Mouse (Mus musculus) embryonic facial prominence, embryonic 12.5 days (tissue): ENCODE results near the gene Mapk8. TPM values are rescaled to one million over a fixed set of nuclear protein-coding genes. Genes with fewer than 3 reads are reported as not detected.

ENCODE experiments used
- ATAC-seq: fragments of 200-750 bp; cut with Nextera tagmentation; 2 replicates; pipeline ENCODE4 v1.8.0; 2017; ENCODE audit not compliant: insufficient number of reproducible peaks, insufficient read depth, low FRiP score, low TSS enrichment
- H3K27ac ChIP-seq: fragments of 300-500 bp; sonication (generic); 2 replicates; pipeline ENCODE4 v1.5.1; 2016; ENCODE audit warnings: mild to moderate bottlenecking
- H3K27me3 ChIP-seq: fragments of 300-500 bp; sonication (generic); 2 replicates; pipeline ENCODE4 v1.6.1; 2016; ENCODE audit warnings: mild to moderate bottlenecking, moderate library complexity
- H3K36me3 ChIP-seq: fragments of 300-500 bp; sonication (generic); 2 replicates; pipeline ENCODE4 v1.6.1; 2016; ENCODE audit warnings: mild to moderate bottlenecking
- H3K4me1 ChIP-seq: fragments of 300-500 bp; sonication (generic); 2 replicates; pipeline ENCODE4 v1.6.1; 2016
- H3K4me2 ChIP-seq: fragments of 300-500 bp; sonication (generic); replicated peaks from 2 replicates; pipeline ENCODE4 v1.6.1; 2016; ENCODE audit warnings: mild to moderate bottlenecking, moderate library complexity
- H3K4me3 ChIP-seq: fragments of 300-500 bp; sonication (generic); 2 replicates; pipeline ENCODE4 v1.5.1; 2016; ENCODE audit warnings: mild to moderate bottlenecking
- H3K9ac ChIP-seq: fragments of 300-500 bp; sonication (generic); 2 replicates; pipeline ENCODE4 v1.6.1; 2016; ENCODE audit warnings: mild to moderate bottlenecking, moderate library complexity
- H3K9me3 ChIP-seq: fragments of 300-500 bp; sonication (generic); 2 replicates; pipeline ENCODE4 v1.6.1; 2016; ENCODE audit warnings: mild to moderate bottlenecking, moderate library complexity
- WGBS: fragments of 180-500 bp; shearing (Covaris S2); methylation state at CpG from one replicate; pipeline ENCODE4 v1.1.7; 2016; 5-methylcytosine and 5-hydroxymethylcytosine counted together
- polyA plus RNA-seq: library from polyadenylated mRNA; unstranded; fragments of >200 nt; fragmentation: Nextera tagmentation; extraction: Ambion mirVana; gene quantifications from 2 replicates; pipeline ENCODE4 v1.2.1, GENCODE M21; 2016

Mapk8 gene
- polyA plus RNA-seq, 1 experiment from 2014 or later, result 24.4 TPM

GRCm38 (mm10) chr14:33343131-33343725, 103.7 kb downstream of the Mapk8 start:
- no peaks in the 10 kb centered on the region for H3K9me3 ChIP-seq
- no peak overlapping the region for H3K9ac ChIP-seq
- 88% methylated on average over 14 of the region's 14 CpGs for WGBS
- 0 out of 2 replicates have a peak, but pooled peaks cover 5% of the 10 kb centered on the region for H3K27me3 ChIP-seq
- no peak overlapping the region for H3K27ac ChIP-seq
- no peak overlapping the region for H3K4me2 ChIP-seq
- no peaks in the 10 kb centered on the region for H3K36me3 ChIP-seq
- no peak overlapping the region for H3K4me3 ChIP-seq
- H3K4me1 ChIP-seq, result no peaks in the 10 kb centered on the region
- no peak for ATAC-seq

GRCm38 (mm10) chr14:33338684-33339083, 108.3 kb downstream of the Mapk8 start:
- ATAC-seq, result no peak
- 69% methylated on average over 5 of the region's 5 CpGs for WGBS
- Histone ChIP-seq H3K4me1 (no peaks in the 10 kb centered on the region), H3K9ac (no peak overlapping the region), H3K27me3 (no peaks in the 10 kb centered on the region), H3K4me3 (no peak overlapping the region), H3K27ac (no peak overlapping the region), H3K9me3 (no peaks in the 10 kb centered on the region), H3K36me3 (no peaks in the 10 kb centered on the region), H3K4me2 (no peak overlapping the region)

DNA sequence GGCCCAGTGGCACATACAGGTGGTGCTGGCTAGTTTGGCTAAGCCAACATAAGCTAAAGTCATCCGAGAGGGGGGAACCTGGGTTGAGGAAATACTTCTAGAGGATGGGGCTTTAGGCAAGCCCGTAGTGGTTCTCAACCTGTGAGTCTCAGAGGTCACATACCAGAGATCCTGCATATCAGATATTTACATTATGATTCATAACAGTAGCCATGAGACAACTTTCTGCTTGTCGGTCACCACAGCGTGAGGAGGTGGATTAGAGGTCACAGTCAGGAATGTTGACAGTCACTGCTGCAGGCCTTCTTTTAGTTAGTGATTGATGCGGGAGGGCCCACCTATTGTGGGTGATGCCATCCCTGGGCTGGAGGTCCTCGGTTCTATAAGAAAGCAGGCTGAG, 111.2 kb downstream of the Mapk8 start:
- Histone ChIP-seq H3K9ac (no peak overlapping the region), H3K27me3 (no peaks in the 10 kb centered on the region), H3K27ac (no peak overlapping the region), H3K4me2 (no peak overlapping the region), H3K9me3 (no peaks in the 10 kb centered on the region), H3K4me1 (no peaks in the 10 kb centered on the region), H3K36me3 (no peaks in the 10 kb centered on the region), H3K4me3 (no peak overlapping the region)
- 69% methylated on average over 6 of the region's 6 CpGs for WGBS
- ATAC-seq, result no peak

DNA sequence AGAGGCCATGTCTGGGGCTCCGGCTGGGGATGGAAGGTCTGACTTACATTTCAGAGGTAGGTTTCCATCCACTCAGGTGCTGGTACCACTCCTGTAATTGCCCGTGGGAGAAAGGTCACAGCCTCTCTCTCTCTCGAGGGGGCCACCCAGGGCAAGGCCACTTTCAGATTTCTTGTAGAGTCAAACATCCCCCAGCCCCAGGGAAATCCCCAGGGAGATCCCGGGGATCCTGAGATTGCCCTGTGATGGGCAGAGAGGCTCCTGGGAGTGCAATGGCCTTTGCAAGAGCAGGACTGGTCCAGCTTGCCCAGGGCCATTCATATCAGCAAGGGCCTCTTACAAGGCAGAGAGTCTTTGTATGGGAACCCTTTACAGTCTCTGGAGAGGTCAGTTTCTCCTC, 112.6 kb downstream of the Mapk8 start:
- no peak for ATAC-seq
- no peak overlapping the region for H3K9ac ChIP-seq
- H3K27me3 ChIP-seq, result no peaks in the 10 kb centered on the region
- no peak overlapping the region for H3K4me2 ChIP-seq
- no peak overlapping the region for H3K4me3 ChIP-seq
- H3K27ac ChIP-seq, result no peak overlapping the region
- no peaks in the 10 kb centered on the region for H3K36me3 ChIP-seq
- WGBS, result 72% methylated on average over 4 of the region's 4 CpGs
- H3K4me1 ChIP-seq, result no peaks in the 10 kb centered on the region
- H3K9me3 ChIP-seq, result no peaks in the 10 kb centered on the region

- Histone ChIP-seq H3K9me3 (no peaks in the 10 kb centered on the region), H3K36me3 (no peaks in the 10 kb centered on the region), H3K9ac (no peak overlapping the region), H3K4me3 (no peak overlapping the region), H3K4me1 (no peaks in the 10 kb centered on the region), H3K27ac (no peak overlapping the region), H3K27me3 (no peaks in the 10 kb centered on the region), H3K4me2 (no peak overlapping the region)
- WGBS, result 82% methylated on average over 4 of the region's 4 CpGs
- ATAC-seq, result no peak
These were observed 113.1 kb downstream of the Mapk8 start for GRCm38 (mm10) chr14:33333833-33334232.

DNA sequence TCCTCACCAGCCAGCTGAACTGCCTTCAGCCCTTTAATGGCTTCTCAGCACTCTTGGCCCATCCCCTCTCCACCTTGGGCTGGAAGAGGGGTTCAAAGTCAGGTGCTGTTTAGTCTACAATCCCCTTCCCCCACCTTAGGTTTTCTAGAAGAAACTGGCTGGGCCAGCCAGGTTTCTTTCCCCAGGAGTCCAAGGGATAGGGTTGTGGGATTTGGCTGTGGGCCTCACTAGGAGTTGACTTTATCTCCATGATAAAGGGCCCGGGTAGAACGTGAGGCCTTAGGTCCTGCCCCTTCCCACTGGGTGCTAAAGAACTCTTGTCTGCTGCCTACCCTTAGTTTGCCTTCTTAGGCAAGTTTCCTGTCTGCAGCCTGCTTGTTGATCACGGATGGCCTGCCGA, 115.3 kb downstream of the Mapk8 start:
- no peak overlapping the region for H3K27ac ChIP-seq
- no peak overlapping the region for H3K4me3 ChIP-seq
- 0 out of 2 replicates have a peak, but pooled peaks cover 5% of the 10 kb centered on the region for H3K4me1 ChIP-seq
- no peaks in the 10 kb centered on the region for H3K9me3 ChIP-seq
- no peak for ATAC-seq
- no peak overlapping the region for H3K9ac ChIP-seq
- WGBS, result 53% methylated on average over 4 of the region's 4 CpGs
- no peak overlapping the region for H3K4me2 ChIP-seq
- no peaks in the 10 kb centered on the region for H3K27me3 ChIP-seq
- no peaks in the 10 kb centered on the region for H3K36me3 ChIP-seq

GRCm38 (mm10) chr14:33330986-33331385, 116.0 kb downstream of the Mapk8 start:
- WGBS, result 63% methylated on average over 4 of the region's 4 CpGs
- Histone ChIP-seq H3K27ac (no peak overlapping the region), H3K4me2 (no peak overlapping the region), H3K36me3 (no peaks in the 10 kb centered on the region), H3K4me1 (0 out of 2 replicates have a peak, but pooled peaks cover 5% of the 10 kb centered on the region), H3K9me3 (no peaks in the 10 kb centered on the region), H3K9ac (no peak overlapping the region), H3K4me3 (no peak overlapping the region), H3K27me3 (no peaks in the 10 kb centered on the region)
- ATAC-seq, result no peak

GRCm38 (mm10) chr14:33329297-33329805, 117.6 kb downstream of the Mapk8 start:
- H3K36me3 ChIP-seq, result no peaks in the 10 kb centered on the region
- H3K4me2 ChIP-seq, result no peak overlapping the region
- no peaks in the 10 kb centered on the region for H3K27me3 ChIP-seq
- no peak overlapping the region for H3K9ac ChIP-seq
- WGBS, result 85% methylated on average over 5 of the region's 5 CpGs
- H3K4me1 ChIP-seq, result 0 out of 2 replicates have a peak, but pooled peaks cover 5% of the 10 kb centered on the region
- H3K4me3 ChIP-seq, result no peak overlapping the region
- ATAC-seq, result no peak
- H3K27ac ChIP-seq, result no peak overlapping the region
- H3K9me3 ChIP-seq, result no peaks in the 10 kb centered on the region

GRCm38 (mm10) chr14:33328369-33328768, 118.6 kb downstream of the Mapk8 start:
- Histone ChIP-seq H3K4me1 (0 out of 2 replicates have a peak, but pooled peaks cover 5% of the 10 kb centered on the region), H3K27ac (no peak overlapping the region), H3K4me3 (no peak overlapping the region), H3K27me3 (0 out of 2 replicates have a peak, but pooled peaks cover 2% of the 10 kb centered on the region), H3K36me3 (no peaks in the 10 kb centered on the region), H3K9me3 (no peaks in the 10 kb centered on the region), H3K4me2 (no peak overlapping the region), H3K9ac (no peak overlapping the region)
- ATAC-seq, result no peak
- WGBS, result 46% methylated on average over 5 of the region's 5 CpGs

Other genes starting within 250 kb of the Mapk8 start
- 4.5 and 5.2 TPM in 2 replicates for gene Arhgap22, start 233.1 kb downstream of the Mapk8 start, polyA plus RNA-seq
- not detected in 2 replicates for gene Frmpd2, start 24.5 kb upstream of the Mapk8 start, polyA plus RNA-seq
- 0.11 and 0.17 TPM in 2 replicates for gene Ptpn20, start 142.0 kb upstream of the Mapk8 start, polyA plus RNA-seq